Mouse (Mus musculus) midbrain, embryonic 15.5 days (tissue): ENCODE results near the gene Ccm2. TPM values are rescaled to one million over a fixed set of nuclear protein-coding genes. Genes with fewer than 3 reads are reported as not detected.

Source experiments
- ATAC-seq: fragments of 200-750 bp; cut with Nextera tagmentation; replicated peaks from 2 replicates; pipeline ENCODE4 v1.8.0; 2017; ENCODE audit warnings: moderate TSS enrichment
- H3K27ac ChIP-seq: fragments of 300-500 bp; sonication (generic); 2 replicates; pipeline ENCODE4 v1.5.1; 2015; ENCODE audit warnings: mild to moderate bottlenecking, inconsistent platforms
- H3K27me3 ChIP-seq: fragments of 300-500 bp; sonication (generic); replicated peaks from 2 replicates; pipeline ENCODE4 v1.6.1; 2015; ENCODE audit warnings: inconsistent platforms
- H3K36me3 ChIP-seq: fragments of 300-500 bp; sonication (generic); replicated peaks from 2 replicates; pipeline ENCODE4 v1.6.1; 2015; ENCODE audit warnings: inconsistent platforms
- H3K4me1 ChIP-seq: fragments of 300-500 bp; sonication (generic); 2 replicates; pipeline ENCODE4 v1.6.1; 2015; ENCODE audit warnings: inconsistent platforms
- H3K4me2 ChIP-seq: fragments of 300-500 bp; sonication (generic); 2 replicates; pipeline ENCODE4 v1.6.1; 2015; ENCODE audit warnings: inconsistent platforms, mild to moderate bottlenecking, moderate library complexity
- H3K4me3 ChIP-seq: fragments of 300-500 bp; sonication (generic); 2 replicates; pipeline ENCODE4 v1.5.1; 2015; ENCODE audit warnings: mild to moderate bottlenecking, inconsistent platforms
- H3K9ac ChIP-seq: fragments of 300-500 bp; sonication (generic); 2 replicates; pipeline ENCODE4 v1.6.1; 2015; ENCODE audit warnings: mild to moderate bottlenecking, inconsistent platforms
- H3K9me3 ChIP-seq: fragments of 300-500 bp; sonication (generic); 2 replicates; pipeline ENCODE4 v1.6.1; 2016; ENCODE audit warnings: inconsistent platforms
- WGBS: fragments of 180-500 bp; shearing (Covaris S2); methylation state at CpG from one replicate; pipeline ENCODE4 v1.1.7; 2015; ENCODE audit warnings: mixed read lengths; 5-methylcytosine and 5-hydroxymethylcytosine counted together
- polyA plus RNA-seq: library from polyadenylated mRNA; unstranded; fragments of >200 nt; fragmentation: Nextera tagmentation; extraction: Ambion mirVana; gene quantifications from 2 replicates; pipeline ENCODE4 v1.2.1, GENCODE M21; 2015

The Ccm2 gene
- polyA plus RNA-seq, 1 experiment from 2014 or later, result 90.5 TPM

DNA sequence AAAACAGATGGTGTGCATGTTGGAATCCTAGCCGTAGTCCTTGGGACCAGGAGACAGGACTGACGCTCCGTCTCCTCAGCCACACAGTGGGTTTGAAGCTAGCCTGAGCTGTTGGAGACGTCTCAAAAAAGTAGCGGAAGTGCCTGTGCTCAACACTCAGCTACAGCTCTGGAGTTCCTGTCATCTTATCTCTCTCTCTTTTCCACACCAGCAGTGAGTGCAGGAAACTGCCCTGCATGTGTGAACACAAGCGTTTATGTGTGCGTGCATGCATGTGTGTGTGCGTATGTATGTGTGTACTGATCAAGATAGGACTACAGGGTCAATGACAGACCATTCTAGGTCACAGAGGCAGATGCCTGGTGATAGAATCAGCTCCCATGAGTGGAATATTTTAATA, 21.3 kb downstream of the Ccm2 start:
- H3K27me3 ChIP-seq, result no peaks in the 10 kb centered on the region
- H3K36me3 ChIP-seq, result no peaks in the 10 kb centered on the region
- 86% methylated on average over 8 of the region's 8 CpGs for WGBS
- no peaks in the 10 kb centered on the region for H3K9me3 ChIP-seq
- no peak overlapping the region for H3K4me2 ChIP-seq
- no peak overlapping the region for H3K9ac ChIP-seq
- 0 out of 2 replicates have a peak overlapping the region, but pooled peaks have one; percentile 71 for H3K27ac ChIP-seq
- H3K4me3 ChIP-seq, result no peak overlapping the region
- peaks cover 23% of the 10 kb centered on the region for H3K4me1 ChIP-seq
- no peak for ATAC-seq

DNA sequence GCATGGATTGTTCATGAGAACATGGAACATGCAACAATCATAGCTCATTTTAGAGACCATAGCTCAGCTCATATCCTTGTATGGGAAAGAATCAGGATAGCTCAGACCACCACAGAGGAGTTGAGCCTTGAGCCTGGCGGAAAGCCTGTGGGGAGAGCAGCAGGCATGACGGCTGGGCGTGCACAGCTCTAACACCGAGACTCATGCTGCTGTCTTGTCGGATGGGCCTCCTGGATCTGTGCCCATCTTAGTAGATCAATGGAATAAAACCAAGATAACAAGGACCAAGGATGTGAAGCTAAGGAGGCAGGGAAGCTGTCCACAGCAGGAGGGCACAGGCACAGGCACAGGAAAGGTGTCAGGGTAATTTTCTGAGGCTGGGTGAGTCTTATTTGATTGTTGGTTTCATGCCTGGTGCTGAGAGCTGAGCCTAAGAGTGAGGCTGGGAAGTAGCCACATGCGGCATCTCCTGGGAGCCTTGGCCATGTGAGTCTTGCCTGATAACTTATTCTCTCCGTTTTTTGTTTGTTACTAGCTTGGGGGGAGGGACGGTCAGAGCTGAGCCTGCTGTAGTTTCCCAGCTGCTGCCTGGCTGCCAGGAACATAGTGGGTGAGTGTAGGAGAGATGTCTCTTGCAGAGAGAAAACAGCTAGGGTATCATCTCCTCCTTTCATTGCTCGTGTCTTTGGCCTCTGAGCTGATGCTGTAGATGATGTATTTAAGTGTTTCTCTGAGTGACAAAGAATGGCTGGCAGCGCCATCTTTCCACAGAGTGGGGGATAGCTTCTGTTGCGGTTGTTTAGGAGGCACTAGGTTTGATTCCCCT, 22.1 kb downstream of the Ccm2 start:
- Histone ChIP-seq H3K4me1 (peaks cover 23% of the 10 kb centered on the region), H3K4me3 (no peak overlapping the region), H3K27me3 (no peaks in the 10 kb centered on the region), H3K9me3 (no peaks in the 10 kb centered on the region), H3K4me2 (no peak overlapping the region), H3K9ac (no peak overlapping the region), H3K36me3 (no peaks in the 10 kb centered on the region), H3K27ac (peak overlapping the region; percentile 71)
- 31% methylated on average over 11 of the region's 11 CpGs for WGBS
- ATAC-seq, result peak; percentile 60

DNA sequence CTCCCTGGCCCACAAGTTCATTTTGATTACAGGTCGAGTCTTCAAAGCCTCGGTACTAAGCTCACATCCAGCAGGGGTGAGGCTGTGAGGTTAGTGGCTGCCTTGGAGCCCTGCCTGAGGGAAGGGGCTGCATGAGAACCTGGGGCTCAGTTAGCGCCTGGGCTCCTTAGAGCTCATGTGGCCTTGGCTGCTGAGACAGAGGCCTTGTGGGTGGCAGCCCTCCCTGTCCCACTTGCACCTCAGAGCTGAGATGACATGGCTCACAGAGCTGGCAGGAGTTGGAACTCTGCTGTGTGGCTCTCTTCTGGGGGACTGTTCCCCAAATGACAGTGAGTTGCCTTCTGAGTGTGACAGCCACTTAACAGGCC, 22.7 kb downstream of the Ccm2 start:
- Histone ChIP-seq H3K9me3 (no peaks in the 10 kb centered on the region), H3K27me3 (no peaks in the 10 kb centered on the region), H3K36me3 (no peaks in the 10 kb centered on the region), H3K27ac (peak overlapping the region; percentile 71), H3K4me3 (no peak overlapping the region), H3K4me1 (peaks cover 23% of the 10 kb centered on the region), H3K9ac (no peak overlapping the region), H3K4me2 (no peak overlapping the region)
- peak; percentile 32; the same call in 1 of the 2 replicates for ATAC-seq
- 37% methylated on average over 3 of the region's 3 CpGs for WGBS

DNA sequence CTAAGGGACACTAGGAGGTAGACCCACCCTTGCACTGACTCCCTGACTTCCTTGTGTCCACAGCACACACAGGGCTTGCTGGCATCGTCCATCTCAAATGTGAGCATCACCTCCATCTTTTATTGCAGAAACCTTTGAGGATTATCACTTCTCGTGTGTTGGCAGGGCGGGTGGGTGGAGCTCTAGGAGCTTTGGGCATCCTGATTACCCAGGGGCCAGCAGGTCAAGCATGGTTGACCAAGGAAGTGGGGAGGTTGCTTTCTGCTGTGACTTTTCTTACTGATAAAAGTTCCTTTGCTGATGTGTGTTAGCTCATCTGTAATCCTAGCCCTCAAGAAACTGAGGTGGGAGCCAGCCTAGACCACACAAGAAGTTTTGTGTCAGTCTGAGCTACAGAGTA, 29.5 kb downstream of the Ccm2 start:
- 71% methylated on average over 3 of the region's 3 CpGs for WGBS
- ATAC-seq, result no peak
- no peak overlapping the region for H3K27ac ChIP-seq

DNA sequence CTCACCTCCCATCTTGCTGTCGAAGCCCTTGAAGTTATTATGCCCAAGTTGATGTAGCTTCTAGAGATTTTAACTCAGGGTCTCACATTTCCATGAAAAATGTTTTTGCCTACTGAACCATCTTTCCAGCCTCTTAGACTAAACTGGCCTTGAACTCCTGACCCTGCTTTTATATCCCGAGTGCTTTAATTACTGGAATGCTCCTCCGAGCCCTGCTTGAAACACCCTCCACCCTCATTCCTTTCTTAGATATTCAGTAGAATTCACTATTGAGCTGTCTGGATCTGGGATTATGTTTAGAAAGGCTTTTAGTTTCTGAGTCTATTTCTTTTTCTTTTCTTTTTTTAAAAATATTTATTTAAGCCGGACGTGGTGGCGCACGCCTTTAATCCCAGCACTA, 32.7 kb downstream of the Ccm2 start:
- Histone ChIP-seq H3K4me1 (no peaks in the 10 kb centered on the region), H3K4me3 (no peak overlapping the region), H3K9me3 (no peaks in the 10 kb centered on the region), H3K36me3 (no peaks in the 10 kb centered on the region), H3K4me2 (no peak overlapping the region), H3K9ac (no peak overlapping the region), H3K27me3 (no peaks in the 10 kb centered on the region), H3K27ac (no peak overlapping the region)
- WGBS, result 91% methylated on average over 7 of the region's 7 CpGs
- no peak for ATAC-seq

More for the DNA sequence above, 29.5 kb downstream of the Ccm2 start:
- Histone ChIP-seq H3K36me3 (no peaks in the 10 kb centered on the region), H3K9ac (no peak overlapping the region), H3K9me3 (no peaks in the 10 kb centered on the region), H3K4me3 (no peak overlapping the region), H3K27me3 (no peaks in the 10 kb centered on the region), H3K4me1 (no peaks in the 10 kb centered on the region), H3K4me2 (no peak overlapping the region)

DNA sequence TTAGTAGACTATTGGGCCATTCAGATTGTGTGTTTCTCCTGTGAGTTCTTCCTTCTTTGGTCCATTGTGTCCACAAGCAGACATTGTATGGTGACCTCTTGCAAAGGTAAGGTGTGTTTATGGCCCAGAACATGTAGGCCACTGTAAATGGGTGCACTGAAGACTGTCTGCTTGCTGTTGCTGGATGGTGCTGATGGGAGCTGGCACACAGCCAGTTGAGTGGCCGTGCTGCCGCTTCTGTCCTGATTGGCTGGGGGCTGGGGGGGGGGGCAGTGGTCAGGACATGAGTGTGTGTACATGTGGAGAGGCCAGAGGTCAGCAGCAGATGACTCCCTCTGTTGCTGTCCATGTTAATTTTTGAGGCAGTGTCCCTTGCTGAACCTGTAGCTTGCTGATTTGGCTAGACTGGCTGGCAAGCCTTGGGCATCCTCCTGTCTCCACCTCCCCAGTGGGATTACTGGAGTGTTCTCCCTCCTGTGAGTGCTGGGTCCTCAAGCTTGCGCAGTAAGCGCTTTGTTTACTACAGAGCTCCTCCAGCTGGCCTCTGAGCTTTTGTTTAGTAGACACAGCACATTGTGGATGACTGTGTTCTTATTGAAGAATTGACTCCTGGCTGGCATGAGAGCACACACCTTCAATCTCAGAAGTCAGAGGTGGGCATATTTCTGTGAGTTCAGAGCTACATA, 33.5 kb downstream of the Ccm2 start:
- no peak overlapping the region for H3K4me3 ChIP-seq
- 0 out of 2 replicates have a peak, but pooled peaks have one; percentile 32 for ATAC-seq

DNA sequence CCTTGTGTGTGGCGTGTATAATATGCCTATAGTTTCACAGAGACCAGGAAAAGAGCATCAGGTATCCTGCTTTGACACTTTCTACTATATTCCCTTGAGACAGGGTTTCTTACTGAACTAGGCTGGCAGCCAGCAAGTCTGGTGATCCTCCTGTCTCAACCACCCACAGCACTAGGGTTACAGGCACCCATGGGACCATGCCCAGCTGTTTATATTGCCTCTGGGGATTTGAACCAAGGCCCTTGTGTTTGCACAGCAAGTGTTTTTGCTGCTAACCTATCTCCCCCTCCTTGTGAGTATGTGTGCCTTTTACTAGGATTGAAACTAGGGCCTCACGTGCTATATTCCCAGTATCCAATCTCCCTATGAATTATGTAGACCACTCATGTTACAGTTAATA, 34.9 kb downstream of the Ccm2 start:
- H3K27me3 ChIP-seq, result no peaks in the 10 kb centered on the region
- no peak overlapping the region for H3K9ac ChIP-seq
- H3K9me3 ChIP-seq, result no peaks in the 10 kb centered on the region
- 88% methylated on average over 2 of the region's 2 CpGs for WGBS
- no peak overlapping the region for H3K27ac ChIP-seq
- H3K36me3 ChIP-seq, result no peaks in the 10 kb centered on the region
- no peak for ATAC-seq
- H3K4me2 ChIP-seq, result no peak overlapping the region
- H3K4me3 ChIP-seq, result no peak overlapping the region
- H3K4me1 ChIP-seq, result no peaks in the 10 kb centered on the region

More for the DNA sequence above, 33.5 kb downstream of the Ccm2 start:
- Histone ChIP-seq H3K9ac (no peak overlapping the region), H3K27me3 (no peaks in the 10 kb centered on the region), H3K4me1 (no peaks in the 10 kb centered on the region), H3K27ac (no peak overlapping the region), H3K36me3 (no peaks in the 10 kb centered on the region), H3K4me2 (no peak overlapping the region), H3K9me3 (no peaks in the 10 kb centered on the region)
- WGBS, result 65% methylated on average over 4 of the region's 4 CpGs

DNA sequence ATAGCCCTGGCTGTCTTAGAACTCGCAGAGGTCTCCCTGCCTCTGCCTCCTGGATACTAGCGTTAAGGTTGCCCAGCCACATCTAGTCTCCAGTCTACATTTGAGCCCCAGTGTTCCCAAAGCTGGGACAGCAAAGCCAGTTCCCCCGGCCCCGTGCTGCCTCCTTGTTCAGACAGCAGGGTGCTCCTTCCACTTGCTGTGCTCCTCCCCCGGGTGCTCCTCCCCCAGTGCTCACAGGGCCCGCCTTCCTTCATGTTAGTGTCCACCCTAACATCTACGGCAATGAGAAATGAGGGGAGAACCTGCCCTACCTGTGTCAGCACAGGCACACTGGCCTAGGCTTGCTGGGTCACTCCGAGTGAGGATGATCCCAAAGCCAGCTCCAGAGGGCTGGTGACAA, 39.1 kb downstream of the Ccm2 start:
- H3K4me2 ChIP-seq, result no peak overlapping the region
- no peak overlapping the region for H3K9ac ChIP-seq
- WGBS, result 93% methylated on average over 8 of the region's 8 CpGs
- no peak for ATAC-seq
- H3K36me3 ChIP-seq, result no peaks in the 10 kb centered on the region; the same call in 1 of the 2 replicates
- no peak overlapping the region for H3K27ac ChIP-seq
- H3K4me1 ChIP-seq, result no peaks in the 10 kb centered on the region
- H3K27me3 ChIP-seq, result no peaks in the 10 kb centered on the region
- H3K4me3 ChIP-seq, result no peak overlapping the region
- no peaks in the 10 kb centered on the region for H3K9me3 ChIP-seq

DNA sequence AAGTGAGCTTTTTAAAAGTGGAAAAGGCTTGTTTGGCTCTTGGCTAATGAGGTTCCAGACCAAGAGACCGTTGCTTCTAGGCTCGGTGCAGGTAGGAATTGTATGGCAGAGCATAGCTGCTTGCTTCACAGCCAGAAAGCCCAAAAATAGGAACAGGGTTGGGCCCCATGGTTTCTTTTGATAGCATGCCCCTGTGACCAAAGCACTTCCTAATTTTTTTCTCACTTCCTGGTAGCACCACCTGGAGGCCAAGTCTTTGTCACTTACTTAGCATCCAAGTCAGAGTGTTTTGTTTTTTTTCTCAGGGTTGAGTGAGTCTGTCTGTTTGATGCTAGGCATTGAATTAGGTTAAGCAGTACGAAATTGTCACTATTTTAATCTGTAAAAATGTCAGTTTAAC, 40.0 kb downstream of the Ccm2 start:
- no peaks in the 10 kb centered on the region; the same call in 1 of the 2 replicates for H3K36me3 ChIP-seq
- ATAC-seq, result no peak
- WGBS, result 94% methylated on average over 3 of the region's 3 CpGs

DNA sequence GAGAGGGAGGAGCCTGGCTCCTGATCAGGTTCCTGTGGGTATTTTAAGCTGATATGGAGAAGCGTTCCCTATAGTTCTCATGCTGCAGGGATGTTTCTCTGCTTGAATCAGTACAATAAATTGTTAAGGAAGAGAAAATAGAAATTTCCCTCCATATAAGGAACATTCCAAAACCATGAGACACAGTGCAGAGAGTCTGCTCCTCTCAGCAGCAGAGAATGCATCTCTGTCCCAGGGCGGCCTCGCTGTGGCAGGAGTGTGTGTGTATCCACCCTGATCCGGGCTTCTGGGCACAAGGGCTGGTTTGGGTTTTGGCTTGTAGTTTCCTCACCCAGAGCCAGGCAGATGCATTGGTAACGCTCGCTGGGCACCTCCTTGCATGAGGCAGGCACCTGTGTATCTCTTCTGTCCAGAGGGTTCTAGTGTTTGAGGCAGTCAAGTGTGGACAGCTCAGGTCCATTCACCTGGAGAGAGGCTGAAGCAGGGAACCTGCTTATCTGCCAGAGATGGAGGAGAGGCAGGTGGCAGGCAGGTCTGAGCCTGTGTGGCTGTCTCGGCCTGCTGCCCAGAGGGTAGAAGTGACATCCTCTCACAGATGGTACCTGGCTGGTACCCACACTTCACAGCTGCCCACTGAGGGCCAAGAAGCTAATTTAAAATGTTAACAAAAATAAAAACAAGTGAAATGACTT, 40.7 kb downstream of the Ccm2 start:
- Histone ChIP-seq H3K9ac (no peak overlapping the region), H3K4me3 (no peak overlapping the region), H3K36me3 (no peaks in the 10 kb centered on the region; the same call in 1 of the 2 replicates), H3K9me3 (no peaks in the 10 kb centered on the region), H3K27me3 (no peaks in the 10 kb centered on the region), H3K4me2 (no peak overlapping the region), H3K27ac (no peak overlapping the region), H3K4me1 (no peaks in the 10 kb centered on the region)
- ATAC-seq, result no peak
- whole genome bisulfite sequencing, result 96% methylated on average over 7 of the region's 7 CpGs

More for the DNA sequence above, 40.0 kb downstream of the Ccm2 start:
- Histone ChIP-seq H3K9ac (no peak overlapping the region), H3K4me2 (no peak overlapping the region), H3K27me3 (no peaks in the 10 kb centered on the region), H3K4me3 (no peak overlapping the region), H3K27ac (no peak overlapping the region), H3K9me3 (no peaks in the 10 kb centered on the region), H3K4me1 (no peaks in the 10 kb centered on the region)

DNA sequence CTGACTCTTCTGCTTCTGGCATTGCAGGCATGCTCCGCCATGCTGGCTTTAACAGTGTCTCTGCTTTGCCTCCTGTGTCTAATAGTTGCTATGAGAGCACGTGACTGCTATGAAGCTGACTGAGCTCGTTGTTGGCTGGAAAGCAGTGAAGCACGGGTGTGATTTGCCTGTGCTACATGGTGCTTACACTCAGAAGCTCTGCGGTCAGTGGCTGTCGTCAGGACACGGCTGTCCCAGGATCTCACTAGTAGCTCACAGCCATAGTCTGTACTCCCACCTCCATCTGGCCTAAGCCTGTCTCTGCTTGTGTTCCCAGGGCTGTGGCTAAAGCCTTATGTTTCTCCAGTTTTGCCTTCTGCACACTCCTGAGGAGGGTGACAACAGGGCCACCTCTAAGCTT, 41.6 kb downstream of the Ccm2 start:
- ATAC-seq, result no peak
- H3K4me1 ChIP-seq, result no peaks in the 10 kb centered on the region
- H3K36me3 ChIP-seq, result peaks cover 8% of the 10 kb centered on the region
- no peaks in the 10 kb centered on the region for H3K27me3 ChIP-seq
- WGBS, result 93% methylated on average over 7 of the region's 7 CpGs
- H3K4me3 ChIP-seq, result no peak overlapping the region
- no peak overlapping the region for H3K4me2 ChIP-seq
- H3K9me3 ChIP-seq, result no peaks in the 10 kb centered on the region
- H3K9ac ChIP-seq, result no peak overlapping the region
- no peak overlapping the region for H3K27ac ChIP-seq

DNA sequence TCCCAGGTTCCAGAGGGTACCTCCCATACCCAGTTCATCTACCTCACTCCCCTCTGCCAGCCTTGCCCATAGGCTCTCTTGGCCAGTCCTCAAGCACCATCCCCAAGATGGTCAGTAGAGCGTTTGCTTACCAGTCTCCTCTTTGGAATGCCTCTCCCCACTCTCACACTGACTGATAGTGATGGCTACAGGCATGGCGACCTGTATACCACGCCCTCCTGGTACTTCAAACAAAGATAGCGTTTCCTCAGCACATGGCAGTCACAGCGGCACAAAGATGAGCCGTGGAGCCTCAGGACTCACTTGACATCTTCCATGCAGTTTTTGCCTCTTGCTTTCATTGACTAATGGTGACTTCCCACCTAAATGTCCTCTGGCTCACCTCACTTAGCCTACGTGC, 43.2 kb downstream of the Ccm2 start:
- Histone ChIP-seq H3K27me3 (no peaks in the 10 kb centered on the region), H3K9me3 (no peaks in the 10 kb centered on the region), H3K27ac (no peak overlapping the region), H3K4me1 (no peaks in the 10 kb centered on the region), H3K4me2 (no peak overlapping the region), H3K4me3 (no peak overlapping the region), H3K9ac (no peak overlapping the region), H3K36me3 (peaks cover 8% of the 10 kb centered on the region)
- 93% methylated on average over 7 of the region's 7 CpGs for WGBS
- no peak for ATAC-seq
